Mouse (Mus musculus) forebrain, embryonic 16.5 days (tissue): ENCODE measurements around the gene Fbxl18. TPM values are rescaled to one million over a fixed set of nuclear protein-coding genes. Genes with fewer than 3 reads are reported as not detected.
"Not testable (repeated sequence)": the region's sequence is repeated elsewhere in the genome, so short reads cannot be mapped to it uniquely, and the experiment has no call there.

Experiments
- ATAC-seq: fragments of 200-750 bp; cut with Nextera tagmentation; 2 replicates; pipeline ENCODE4 v1.8.0; 2017; ENCODE audit warnings: mild to moderate bottlenecking, moderate library complexity
- H3K27ac ChIP-seq: fragments of 300-500 bp; sonication (generic); 2 replicates; pipeline ENCODE4 v1.5.1; 2014; ENCODE audit warnings: low read length, control low read depth
- H3K27me3 ChIP-seq: fragments of 300-500 bp; sonication (generic); replicated peaks from 2 replicates; pipeline ENCODE4 v1.6.1; 2014; ENCODE audit warnings: low read length; ENCODE audit not compliant: control insufficient read depth, insufficient read depth
- H3K36me3 ChIP-seq: fragments of 300-500 bp; sonication (generic); 2 replicates; pipeline ENCODE4 v1.6.1; 2014; ENCODE audit not compliant: control insufficient read depth, insufficient read depth
- H3K4me1 ChIP-seq: fragments of 300-500 bp; sonication (generic); replicated peaks from 2 replicates; pipeline ENCODE4 v1.6.1; 2014; ENCODE audit warnings: low read length; ENCODE audit not compliant: control insufficient read depth, insufficient read depth
- H3K4me2 ChIP-seq: fragments of 300-500 bp; sonication (generic); 2 replicates; pipeline ENCODE4 v1.6.1; 2014; ENCODE audit warnings: mild to moderate bottlenecking, low read length, control low read depth
- H3K4me3 ChIP-seq: fragments of 300-500 bp; sonication (generic); replicated peaks from 2 replicates; pipeline ENCODE4 v1.5.1; 2014; ENCODE audit warnings: mild to moderate bottlenecking, low read length, control low read depth
- H3K9ac ChIP-seq: fragments of 300-500 bp; sonication (generic); replicated peaks from 2 replicates; pipeline ENCODE4 v1.6.1; 2014; ENCODE audit warnings: low read depth, low read length, control low read depth
- H3K9me3 ChIP-seq: fragments of 300-500 bp; sonication (generic); 2 replicates; pipeline ENCODE4 v1.6.1; 2016; ENCODE audit warnings: low read length; ENCODE audit not compliant: control insufficient read depth
- WGBS: fragments of 180-500 bp; shearing (Covaris S2); extraction: QIAGEN DNeasy Blood & Tissue Kit; methylation state at CpG from one replicate; pipeline ENCODE4 v1.1.7; 2014; 5-methylcytosine and 5-hydroxymethylcytosine counted together
- polyA plus RNA-seq: library from polyadenylated mRNA; unstranded; fragments of >200 nt; fragmentation: Nextera tagmentation; extraction: Ambion mirVana; gene quantifications from 2 replicates; pipeline ENCODE4 v1.2.1, GENCODE M21; 2015

The Fbxl18 gene
- polyA plus RNA-seq, 1 experiment from 2014 or later: 31.4 TPM

DNA sequence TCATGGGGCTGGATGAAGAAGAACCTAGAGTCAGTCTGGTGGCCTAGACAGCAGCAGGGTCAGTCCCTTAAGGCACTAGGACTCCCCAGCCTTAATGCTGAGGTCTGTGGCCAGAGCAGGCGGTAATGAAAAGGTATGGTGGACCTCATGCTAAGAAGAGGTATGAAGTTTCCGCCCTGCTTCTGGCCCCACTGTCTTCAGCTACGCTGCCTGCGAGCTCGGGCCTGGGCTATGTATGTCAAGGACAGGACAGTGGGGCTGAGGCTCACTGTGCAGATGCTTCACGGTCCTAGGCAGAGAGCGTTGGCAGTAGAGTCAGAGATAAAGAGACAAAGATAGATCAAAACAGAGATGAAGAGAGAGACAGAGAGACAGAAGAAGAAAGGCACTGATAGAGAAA is 46.3 kb downstream of the Fbxl18 start:
- H3K36me3 ChIP-seq: no peaks in the 10 kb centered on the region
- H3K27ac ChIP-seq: no peak overlapping the region
- no peak overlapping the region for H3K9ac ChIP-seq
- H3K9me3 ChIP-seq: no peaks in the 10 kb centered on the region
- H3K4me3 ChIP-seq: no peak overlapping the region
- H3K4me1 ChIP-seq: no peaks in the 10 kb centered on the region
- H3K4me2 ChIP-seq: no peak overlapping the region
- ATAC-seq: no peak
- 94% methylated on average over 7 of the region's 7 CpGs for WGBS
- H3K27me3 ChIP-seq: no peaks in the 10 kb centered on the region

DNA sequence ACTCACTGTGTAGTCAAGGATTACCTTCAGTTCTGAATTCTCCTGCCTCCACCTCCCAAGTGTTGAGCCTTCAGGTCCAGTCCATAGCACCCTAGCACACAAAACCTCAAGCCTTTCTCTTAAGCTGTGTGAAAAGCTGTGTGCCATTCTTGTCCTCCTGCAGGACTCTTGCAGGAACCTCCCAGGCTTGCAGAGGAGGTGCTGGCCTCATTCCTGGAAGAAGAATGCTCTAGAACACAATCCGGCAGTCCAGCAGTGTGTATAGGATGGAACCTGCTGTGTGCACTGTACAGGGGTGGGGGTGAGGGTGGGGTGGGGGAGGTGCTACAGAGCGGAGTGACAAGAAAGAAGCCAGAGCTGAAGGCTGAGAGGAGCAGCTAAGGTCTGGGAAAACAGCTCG is 47.1 kb downstream of the Fbxl18 start:
- Histone ChIP-seq H3K9me3 (no peaks in the 10 kb centered on the region), H3K27ac (no peak overlapping the region), H3K27me3 (no peaks in the 10 kb centered on the region), H3K36me3 (no peaks in the 10 kb centered on the region), H3K9ac (no peak overlapping the region), H3K4me2 (no peak overlapping the region), H3K4me3 (no peak overlapping the region), H3K4me1 (no peaks in the 10 kb centered on the region)
- 75% methylated on average over 3 of the region's 3 CpGs for WGBS
- ATAC-seq: no peak

DNA sequence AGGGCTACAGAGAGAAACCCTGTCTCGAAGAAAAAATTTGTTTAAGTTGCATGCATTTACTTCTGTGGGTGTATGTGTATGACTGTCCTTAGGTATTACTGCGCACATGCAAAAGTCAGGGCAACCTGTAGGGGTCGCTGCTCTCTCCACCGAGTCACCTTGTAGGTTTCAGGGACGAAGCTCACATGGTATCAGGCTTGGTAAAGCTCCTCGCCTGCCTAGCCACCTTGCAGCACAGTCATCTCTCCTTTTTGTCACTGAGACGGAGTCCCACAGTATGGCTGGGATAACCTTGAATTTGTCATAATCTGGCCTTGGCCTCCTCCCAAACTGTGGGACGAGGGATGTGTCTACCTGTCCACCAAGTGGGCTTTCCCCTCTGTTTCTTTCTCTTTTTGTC is 50.8 kb downstream of the Fbxl18 start:
- no peak for ATAC-seq
- Histone ChIP-seq H3K36me3 (no peaks in the 10 kb centered on the region), H3K4me1 (no peaks in the 10 kb centered on the region), H3K9me3 (no peaks in the 10 kb centered on the region), H3K4me2 (no peak overlapping the region), H3K4me3 (no peak overlapping the region), H3K9ac (no peak overlapping the region), H3K27me3 (no peaks in the 10 kb centered on the region), H3K27ac (no peak overlapping the region)
- WGBS: 65% methylated on average over 8 of the region's 8 CpGs

DNA sequence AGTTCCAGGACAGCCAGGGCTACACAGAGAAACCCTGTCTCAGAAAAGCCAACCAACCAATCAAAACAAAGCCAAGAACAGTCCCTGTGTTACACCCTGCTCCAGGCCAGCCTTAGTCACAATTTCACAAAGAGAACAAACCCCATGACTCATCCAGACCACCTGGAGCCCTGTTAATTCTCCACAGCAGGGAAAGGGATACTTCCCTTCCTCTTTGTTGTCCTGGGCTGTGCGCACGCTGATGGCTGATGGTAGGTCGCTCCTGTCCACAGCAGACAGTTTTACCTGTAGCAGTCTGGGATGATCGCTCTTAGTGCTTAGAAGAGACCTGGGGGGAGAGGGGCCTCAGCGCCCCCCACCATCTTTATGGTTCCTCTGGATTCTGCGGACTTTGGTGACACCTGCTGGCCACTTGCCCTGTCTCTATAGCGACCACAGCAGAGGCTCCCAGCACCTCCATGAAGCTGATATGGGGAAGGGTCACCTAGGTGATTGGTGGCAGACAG is 53.0 kb downstream of the Fbxl18 start:
- Histone ChIP-seq H3K9me3 (no peaks in the 10 kb centered on the region), H3K9ac (no peak overlapping the region), H3K4me3 (no peak overlapping the region), H3K27ac (no peak overlapping the region), H3K27me3 (no peaks in the 10 kb centered on the region), H3K4me1 (no peaks in the 10 kb centered on the region), H3K4me2 (no peak overlapping the region), H3K36me3 (no peaks in the 10 kb centered on the region)
- 15% methylated on average over 7 of the region's 7 CpGs for WGBS
- ATAC-seq: no peak

DNA sequence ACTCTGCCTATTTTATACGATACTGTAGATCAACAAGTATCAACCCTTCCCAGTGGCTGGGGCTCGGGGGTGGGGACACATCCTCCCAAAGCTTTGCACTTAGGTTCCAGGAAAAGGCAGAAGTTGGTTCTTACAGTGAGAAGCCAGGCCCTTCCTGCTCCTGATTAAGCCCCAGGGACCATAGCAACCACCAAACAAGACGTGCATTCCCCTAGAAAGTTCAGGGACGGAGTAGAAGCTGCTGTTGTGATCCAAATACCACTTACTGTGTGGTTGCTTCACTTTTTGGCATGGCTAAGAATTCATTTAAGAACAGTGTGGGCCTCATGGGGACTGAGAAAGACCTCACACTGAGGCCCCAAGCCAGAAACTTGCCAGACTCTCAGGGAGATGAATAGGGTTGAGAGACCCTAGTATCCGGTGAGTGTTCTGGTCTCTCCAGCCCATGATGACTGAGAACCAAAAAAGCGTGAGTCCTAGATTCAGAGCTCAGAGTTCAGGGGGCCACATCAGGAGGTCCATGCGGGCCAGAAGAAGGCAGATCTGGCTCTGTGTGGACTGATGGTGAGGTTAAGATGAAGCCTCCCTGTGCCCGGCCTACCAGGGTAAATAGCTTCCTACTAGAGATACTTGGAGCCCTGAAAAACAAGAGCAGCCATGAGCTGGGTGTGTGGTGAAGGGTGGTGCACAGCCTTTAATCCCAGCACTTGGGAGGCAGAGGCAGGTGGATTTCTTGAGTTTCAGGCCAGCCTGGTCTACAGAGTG is 53.7 kb downstream of the Fbxl18 start:
- Histone ChIP-seq H3K4me1 (no peaks in the 10 kb centered on the region), H3K9ac (no peak overlapping the region), H3K4me2 (no peak overlapping the region), H3K36me3 (no peaks in the 10 kb centered on the region), H3K9me3 (no peaks in the 10 kb centered on the region), H3K4me3 (no peak overlapping the region), H3K27me3 (no peaks in the 10 kb centered on the region), H3K27ac (no peak overlapping the region)
- 74% methylated on average over 8 of the region's 8 CpGs for WGBS
- ATAC-seq: peak; percentile 33; the same call in 1 of the 2 replicates

DNA sequence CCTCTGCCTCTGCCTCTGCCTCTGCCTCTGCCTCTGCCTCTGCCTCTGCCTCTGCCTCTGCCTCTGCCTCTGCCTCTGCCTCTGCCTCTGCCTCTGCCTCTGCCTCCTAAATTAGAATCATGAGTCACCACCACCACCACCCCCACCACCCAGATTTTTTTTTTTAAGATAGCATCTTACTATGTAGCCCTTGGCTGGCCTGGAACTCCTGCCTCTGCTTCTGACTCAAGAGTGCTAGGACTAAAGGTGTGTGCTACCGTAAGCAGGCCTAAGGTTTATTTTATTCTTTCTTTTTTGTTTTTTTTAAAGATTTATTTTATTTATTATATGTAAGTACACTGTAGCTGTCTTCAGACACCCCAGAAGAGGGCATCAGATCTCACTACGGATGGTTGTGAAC is 57.8 kb downstream of the Fbxl18 start:
- H3K4me1 ChIP-seq, H3K4me2 ChIP-seq, H3K27me3 ChIP-seq, H3K9ac ChIP-seq, H3K4me3 ChIP-seq, H3K36me3 ChIP-seq, ATAC-seq, H3K27ac ChIP-seq, H3K9me3 ChIP-seq: not testable (repeated sequence)
- WGBS: 97% methylated on average over 2 of the region's 2 CpGs

DNA sequence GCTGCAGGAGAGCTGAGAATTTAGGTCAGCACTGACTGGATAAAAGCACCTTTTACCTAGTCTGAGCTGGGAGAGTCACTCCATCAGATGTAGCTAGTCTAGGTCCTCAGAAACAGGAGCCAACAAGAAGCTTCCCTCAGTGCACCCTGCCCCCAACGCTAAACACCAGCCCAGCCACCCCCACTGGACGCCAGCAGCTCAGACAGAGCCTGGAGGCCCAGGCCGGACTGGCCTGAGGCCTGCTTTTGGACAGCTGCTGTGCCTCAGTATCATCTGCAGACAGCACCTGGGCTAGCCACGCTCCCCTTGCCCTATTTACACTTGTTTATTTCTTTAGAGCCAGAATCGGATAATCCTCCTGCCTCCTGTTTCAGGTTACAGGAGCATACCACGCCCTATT is 58.3 kb downstream of the Fbxl18 start:
- Histone ChIP-seq H3K4me3 (no peak overlapping the region), H3K4me2 (no peak overlapping the region), H3K9me3 (no peaks in the 10 kb centered on the region), H3K9ac (no peak overlapping the region), H3K27ac (no peak overlapping the region), H3K27me3 (no peaks in the 10 kb centered on the region), H3K4me1 (no peaks in the 10 kb centered on the region), H3K36me3 (no peaks in the 10 kb centered on the region)
- no peak for ATAC-seq
- WGBS: 81% methylated on average over 6 of the region's 6 CpGs

DNA sequence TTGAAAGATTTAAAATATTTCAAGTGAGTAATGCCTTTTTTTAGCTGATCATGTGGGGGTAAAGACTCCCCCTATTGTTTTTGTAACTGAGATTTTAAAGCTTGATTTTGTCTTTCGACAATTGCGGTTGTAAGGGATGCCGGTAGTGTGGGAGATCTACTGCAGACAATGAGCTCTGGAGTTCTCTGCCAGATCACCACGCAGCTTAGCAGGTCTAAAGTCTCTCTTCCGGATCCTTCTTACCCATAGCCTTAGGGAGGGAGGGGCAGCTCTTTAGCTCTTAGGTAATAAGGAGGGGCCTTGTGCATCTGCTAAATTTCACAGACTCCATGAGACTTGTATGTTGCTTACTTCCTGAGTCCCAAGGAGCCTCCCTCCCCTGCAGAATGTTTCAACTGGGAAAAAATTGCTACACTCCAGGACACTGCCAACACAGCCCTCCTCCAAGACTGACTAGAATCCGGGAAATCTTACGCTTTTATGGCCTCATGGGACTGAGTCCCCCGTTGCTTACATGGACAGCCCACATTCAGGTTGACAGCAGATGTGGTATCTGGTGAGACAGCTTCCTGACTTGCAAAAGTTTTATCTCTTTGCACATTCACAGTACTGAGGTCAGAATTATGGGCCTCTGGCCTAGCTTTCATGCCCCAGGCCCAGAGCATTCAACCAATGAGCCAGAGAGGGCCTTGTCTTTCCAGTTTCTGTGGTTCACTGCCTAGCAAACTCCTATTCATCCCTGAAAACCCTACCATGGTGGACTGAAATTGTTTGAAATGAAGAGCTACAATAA is 61.4 kb downstream of the Fbxl18 start:
- H3K9me3 ChIP-seq: no peaks in the 10 kb centered on the region
- ATAC-seq: no peak
- no peak overlapping the region for H3K27ac ChIP-seq
- H3K27me3 ChIP-seq: no peaks in the 10 kb centered on the region
- no peak overlapping the region for H3K4me3 ChIP-seq
- 78% methylated on average over 8 of the region's 8 CpGs for WGBS
- H3K9ac ChIP-seq: no peak overlapping the region
- H3K36me3 ChIP-seq: no peaks in the 10 kb centered on the region
- H3K4me1 ChIP-seq: no peaks in the 10 kb centered on the region
- H3K4me2 ChIP-seq: no peak overlapping the region

DNA sequence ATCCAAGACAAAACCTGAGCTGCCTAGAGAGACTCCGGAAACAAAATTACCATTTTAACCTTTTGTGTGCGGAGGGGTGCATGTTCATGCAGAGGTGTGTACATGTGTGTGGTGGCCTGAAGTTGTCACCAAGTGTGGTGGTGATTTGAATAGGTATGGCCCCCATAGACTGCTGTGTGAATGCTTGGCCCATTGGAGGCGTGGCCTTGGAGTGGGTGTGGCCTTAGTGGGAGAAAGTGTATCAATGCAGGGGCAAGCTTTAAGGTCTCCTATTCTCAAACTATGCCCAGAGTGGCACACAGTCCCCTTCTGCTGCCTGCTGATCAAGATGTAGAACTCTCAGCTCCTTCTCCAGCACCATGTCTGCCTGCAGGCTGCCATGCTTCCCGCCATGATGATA is 69.1 kb downstream of the Fbxl18 start:
- Histone ChIP-seq H3K36me3 (no peaks in the 10 kb centered on the region), H3K9ac (no peak overlapping the region), H3K27ac (no peak overlapping the region), H3K4me2 (no peak overlapping the region), H3K4me1 (peaks cover 41% of the 10 kb centered on the region), H3K9me3 (no peaks in the 10 kb centered on the region), H3K4me3 (no peak overlapping the region), H3K27me3 (no peaks in the 10 kb centered on the region)
- 90% methylated on average over 4 of the region's 4 CpGs for WGBS
- ATAC-seq: no peak
